Mouse (Mus musculus) stomach, postnatal 0 days (tissue): ENCODE results near the gene Zfp790. TPM values are rescaled to one million over a fixed set of nuclear protein-coding genes. Genes with fewer than 3 reads are reported as not detected.
A peak's percentile ranks its signal among the peaks of the same experiment; 100 is the strongest.

ENCODE experiments used
- ATAC-seq: fragments of 200-750 bp; cut with Nextera tagmentation; 2 replicates; pipeline ENCODE4 v1.8.0; 2017; ENCODE audit not compliant: low FRiP score, low TSS enrichment
- DNase-seq: peaks from one replicate; pipeline ENCODE4 v3.0.0-alpha.2; 2016; ENCODE audit warnings: low spot score
- H3K27ac ChIP-seq: fragments of 300-500 bp; sonication (generic); replicated peaks from 2 replicates; pipeline ENCODE4 v1.5.1; 2014; ENCODE audit warnings: mild to moderate bottlenecking, control low read depth
- H3K27me3 ChIP-seq: fragments of 300-500 bp; sonication (generic); 2 replicates; pipeline ENCODE4 v1.6.1; 2014; ENCODE audit warnings: low read length; ENCODE audit not compliant: control insufficient read depth, insufficient read depth
- H3K36me3 ChIP-seq: fragments of 300-500 bp; sonication (generic); 2 replicates; pipeline ENCODE4 v1.6.1; 2014; ENCODE audit warnings: low read length, mixed read lengths; ENCODE audit not compliant: control insufficient read depth, insufficient read depth
- H3K4me1 ChIP-seq: fragments of 300-500 bp; sonication (generic); replicated peaks from 2 replicates; pipeline ENCODE4 v1.6.1; 2014; ENCODE audit warnings: antibody characterized with exemption; ENCODE audit not compliant: control insufficient read depth, insufficient read depth
- H3K4me2 ChIP-seq: fragments of 300-500 bp; sonication (generic); replicated peaks from 2 replicates; pipeline ENCODE4 v1.6.1; 2014; ENCODE audit warnings: low read depth, mild to moderate bottlenecking, control low read depth, moderate library complexity
- H3K4me3 ChIP-seq: fragments of 300-500 bp; sonication (generic); 2 replicates; pipeline ENCODE4 v1.5.1; 2014; ENCODE audit warnings: low read depth, low read length, control low read depth
- H3K9ac ChIP-seq: fragments of 300-500 bp; sonication (generic); 2 replicates; pipeline ENCODE4 v1.6.1; 2014; ENCODE audit warnings: mild to moderate bottlenecking, low read length, control low read depth, mixed read lengths
- H3K9me3 ChIP-seq: fragments of 300-500 bp; sonication (generic); 2 replicates; pipeline ENCODE4 v1.6.1; 2016; ENCODE audit warnings: low read length; ENCODE audit not compliant: control insufficient read depth
- CTCF ChIP-seq: IDR thresholded peaks from 2 replicates; pipeline ENCODE4 v1.5.1; 2016; ENCODE audit warnings: antibody characterized with exemption, low read depth, mild to moderate bottlenecking, moderate library complexity
- EP300 ChIP-seq: optimal IDR thresholded peaks from 2 replicates; pipeline ENCODE3; 2016; ENCODE audit warnings: antibody characterized with exemption
- WGBS: fragments of 180-500 bp; shearing (Covaris S2); extraction: QIAGEN DNeasy Blood & Tissue Kit; methylation state at CpG from one replicate; pipeline ENCODE4 v1.1.7; 2014; 5-methylcytosine and 5-hydroxymethylcytosine counted together
- polyA plus RNA-seq: library from polyadenylated mRNA; unstranded; fragments of >200 nt; fragmentation: Nextera tagmentation; extraction: Ambion mirVana; gene quantifications from 2 replicates; pipeline ENCODE4 v1.2.1, GENCODE M21; 2015

Gene Zfp790
- polyA plus RNA-seq = 5.3 and 5.4 TPM in 2 replicates

DNA sequence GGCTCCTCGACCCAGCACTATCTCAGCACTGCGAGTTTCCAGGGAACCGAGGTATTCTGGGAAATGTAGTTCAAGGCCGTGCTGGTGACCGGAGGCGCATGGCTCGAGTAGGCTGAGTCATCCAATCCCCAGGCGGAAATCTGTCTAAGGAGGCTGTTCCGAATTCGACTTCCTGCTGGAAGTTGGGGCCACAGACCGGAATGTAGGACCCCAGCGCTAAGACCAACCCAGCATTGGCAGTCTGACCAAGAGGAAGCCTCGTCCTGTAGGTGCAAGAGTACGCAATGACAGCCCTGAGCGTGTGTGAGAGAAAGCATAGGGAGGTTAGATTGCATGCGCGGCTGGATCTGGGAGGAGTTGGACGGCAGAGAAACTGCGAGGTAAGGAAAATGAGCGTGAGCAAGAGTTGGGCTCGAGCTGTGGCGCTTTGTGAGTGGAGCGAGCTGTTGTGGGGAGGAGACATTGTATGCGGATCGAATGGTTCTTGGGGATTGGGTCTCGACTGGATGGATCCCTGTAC is at the start of gene Zfp790:
TSS of gene Zfp790 (plus strand) at position 205 of the 520 bp plus-strand sequence.
- Histone ChIP-seq H3K36me3 (no peaks in the 10 kb centered on the region), H3K27me3 (no peaks in the 10 kb centered on the region), H3K4me3 (peak within 1 kb of the TSS; percentile 65), H3K4me2 (peak within 1 kb of the TSS; percentile 55), H3K4me1 (peaks cover 4% of the 10 kb centered on the region), H3K27ac (peak within 1 kb of the TSS; percentile 94), H3K9me3 (no peaks in the 10 kb centered on the region), H3K9ac (peak within 1 kb of the TSS; percentile 73)
- ATAC-seq (peak; percentile 97), DNase-seq (peak; percentile 87)
- under 1% methylated on average over 26 of the region's 26 CpGs for WGBS
- TF ChIP-seq CTCF = no peak

DNA sequence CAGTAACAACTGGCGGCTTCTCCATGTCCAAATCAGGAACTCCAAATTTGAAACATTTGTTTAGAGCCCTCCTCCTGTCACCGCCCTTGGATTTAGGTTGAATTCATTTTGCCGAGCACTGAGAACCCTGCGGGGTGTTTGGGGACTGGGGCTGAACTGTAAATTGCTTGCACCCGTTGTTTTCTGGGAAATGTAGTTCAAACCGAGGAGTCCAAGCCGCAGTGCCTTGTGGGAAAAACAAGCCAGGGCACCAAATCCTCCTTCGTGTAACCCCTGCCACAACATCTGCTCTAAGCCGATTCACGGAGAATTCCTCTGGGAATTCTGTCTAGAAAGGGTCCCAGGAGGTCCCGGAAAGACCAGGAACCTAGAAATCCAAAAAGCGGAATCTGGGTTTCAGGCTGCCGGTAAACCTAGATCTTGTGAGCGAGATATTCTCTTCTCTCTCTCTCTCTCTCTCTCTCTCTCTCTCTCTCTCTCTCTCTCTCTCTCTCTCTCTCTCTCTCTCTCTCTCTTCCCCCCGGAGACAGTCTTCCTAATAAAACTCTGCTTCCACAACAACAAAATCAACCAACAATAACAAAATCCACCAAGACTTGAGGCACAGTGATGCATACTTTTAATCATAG is 48.7 kb upstream of the Zfp790 start:
- Histone ChIP-seq H3K4me3 (peak overlapping the region; percentile 81), H3K4me2 (peak overlapping the region; percentile 71), H3K36me3 (no peaks in the 10 kb centered on the region), H3K9ac (peak overlapping the region; percentile 41), H3K27me3 (no peaks in the 10 kb centered on the region), H3K27ac (peak overlapping the region; percentile 65; the same call in 1 of the 2 replicates), H3K4me1 (0 out of 2 replicates have a peak, but pooled peaks cover 3% of the 10 kb centered on the region), H3K9me3 (no peaks in the 10 kb centered on the region)
- WGBS = 2% methylated on average over 15 of the region's 15 CpGs
- DNase-seq (peak; percentile 81), ATAC-seq (peak; percentile 67)
- no peak for TF ChIP-seq EP300
- no peak for TF ChIP-seq CTCF

DNA sequence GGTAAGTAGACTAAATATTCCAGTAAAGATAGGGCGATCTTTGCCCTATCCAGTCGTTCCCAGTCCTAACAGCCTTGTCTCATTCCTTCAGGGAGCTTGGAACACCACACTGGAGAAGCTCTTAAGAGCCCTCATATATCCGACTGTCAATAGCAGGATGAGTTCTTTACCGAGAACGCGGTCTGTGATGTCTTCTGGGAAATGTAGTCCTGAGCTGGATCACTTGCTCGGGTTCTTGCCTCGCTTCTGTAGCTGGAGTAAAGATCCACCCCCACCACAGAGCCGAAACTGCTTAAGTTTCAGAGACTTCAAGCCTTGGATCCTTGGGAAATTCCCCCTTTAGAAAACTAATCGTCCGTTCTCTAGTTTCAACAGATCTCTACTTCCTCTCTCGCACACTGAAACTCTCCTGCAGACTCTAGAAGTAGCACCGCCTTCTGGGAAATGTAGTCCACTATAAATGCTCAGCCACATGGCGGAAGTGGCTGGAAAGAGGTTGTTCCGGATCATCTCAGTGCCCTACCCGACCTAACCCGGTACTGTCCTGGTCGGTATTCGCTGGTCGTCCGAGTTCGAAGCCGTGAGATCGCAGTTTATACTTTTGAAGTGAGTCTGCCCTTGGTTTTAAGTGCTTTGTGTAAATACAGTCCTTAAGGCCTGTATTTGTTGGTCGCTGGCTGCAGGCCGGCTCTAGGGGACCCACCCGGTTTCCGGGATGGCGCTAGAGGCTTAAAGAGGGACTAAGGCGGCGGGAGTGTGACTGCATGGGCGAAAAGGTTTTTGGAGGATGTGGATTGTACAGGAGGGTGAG is 47.6 kb upstream of the Zfp790 start, which contains the start of gene Zfp84:
TSS of gene Zfp84 (plus strand) at position 463 of the 811 bp plus-strand sequence.
- Histone ChIP-seq H3K9ac (peak within 1 kb of the TSS; percentile 73), H3K9me3 (no peaks in the 10 kb centered on the region), H3K27ac (peak within 1 kb of the TSS; percentile 91), H3K4me3 (peak within 1 kb of the TSS; percentile 81), H3K27me3 (no peaks in the 10 kb centered on the region), H3K36me3 (no peaks in the 10 kb centered on the region), H3K4me1 (0 out of 2 replicates have a peak, but pooled peaks cover 3% of the 10 kb centered on the region), H3K4me2 (peak within 1 kb of the TSS; percentile 71)
- no peak for TF ChIP-seq EP300
- peak; percentile 22 for TF ChIP-seq CTCF
- peak; percentile 83 for DNase-seq
- WGBS = under 1% methylated on average over 32 of the region's 32 CpGs
- ATAC-seq = peak; percentile 97

DNA sequence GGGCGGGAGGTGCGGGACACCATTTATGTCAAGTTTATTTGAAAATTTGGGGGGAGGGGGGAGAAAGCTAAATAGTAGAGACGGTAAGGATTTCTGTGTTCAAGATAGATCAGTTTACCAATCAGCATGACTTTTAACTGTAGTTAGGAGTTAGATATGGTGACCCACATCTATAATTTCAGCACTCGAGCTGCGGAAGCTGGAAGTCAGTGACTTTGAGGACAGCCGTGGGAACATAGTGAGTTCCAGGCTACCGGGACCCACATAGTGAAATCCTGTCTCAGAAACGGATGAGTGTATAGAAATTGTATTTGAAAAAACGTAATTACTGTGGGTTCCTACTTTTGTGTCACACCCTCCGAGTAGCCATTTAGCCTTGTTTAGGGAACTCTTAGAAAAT is 46.9 kb upstream of the Zfp790 start:
- Histone ChIP-seq H3K4me2 (peak overlapping the region; percentile 71), H3K9me3 (no peaks in the 10 kb centered on the region), H3K27me3 (no peaks in the 10 kb centered on the region), H3K9ac (peak overlapping the region; percentile 73), H3K4me3 (peak overlapping the region; percentile 81), H3K4me1 (0 out of 2 replicates have a peak, but pooled peaks cover 3% of the 10 kb centered on the region), H3K27ac (peak overlapping the region; percentile 91), H3K36me3 (no peaks in the 10 kb centered on the region)
- 4% methylated on average over 10 of the region's 10 CpGs for WGBS
- DNase-seq = peak; percentile 13
- TF ChIP-seq CTCF = no peak
- TF ChIP-seq EP300 = no peak
- ATAC-seq = no peak

DNA sequence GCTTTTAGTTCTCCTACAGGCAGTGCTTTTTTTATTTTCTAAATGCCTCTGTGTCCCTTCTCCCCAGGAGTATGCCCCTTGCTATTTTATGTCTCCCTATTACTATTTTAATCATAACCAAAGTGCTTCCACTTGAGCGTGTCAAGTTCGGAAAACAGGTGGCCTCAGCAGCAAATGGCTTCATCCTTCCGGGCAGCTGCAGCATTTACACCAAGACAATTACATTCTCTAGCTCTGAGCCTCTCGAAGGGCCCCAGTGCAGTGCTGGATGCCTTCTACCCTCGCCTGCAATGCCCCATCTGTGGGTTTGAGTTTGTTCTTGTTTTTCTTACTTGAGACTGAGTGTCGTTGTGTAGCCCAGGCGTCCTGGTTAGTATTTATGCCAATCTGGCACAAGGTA is 42.4 kb upstream of the Zfp790 start:
- peak; percentile 8 for DNase-seq
- peaks cover 33% of the 10 kb centered on the region for H3K36me3 ChIP-seq
- H3K27me3 ChIP-seq = no peaks in the 10 kb centered on the region
- H3K9ac ChIP-seq = no peak overlapping the region
- no peak overlapping the region for H3K4me3 ChIP-seq
- H3K4me2 ChIP-seq = no peak overlapping the region
- H3K9me3 ChIP-seq = no peaks in the 10 kb centered on the region
- ATAC-seq = no peak
- H3K4me1 ChIP-seq = no peaks in the 10 kb centered on the region
- no peak overlapping the region for H3K27ac ChIP-seq
- WGBS = 93% methylated on average over 7 of the region's 7 CpGs
- no peak for TF ChIP-seq CTCF
- TF ChIP-seq EP300 = no peak
